Mouse (Mus musculus): Measurements from ENCODE around the gene Pabpc4.

DNA sequence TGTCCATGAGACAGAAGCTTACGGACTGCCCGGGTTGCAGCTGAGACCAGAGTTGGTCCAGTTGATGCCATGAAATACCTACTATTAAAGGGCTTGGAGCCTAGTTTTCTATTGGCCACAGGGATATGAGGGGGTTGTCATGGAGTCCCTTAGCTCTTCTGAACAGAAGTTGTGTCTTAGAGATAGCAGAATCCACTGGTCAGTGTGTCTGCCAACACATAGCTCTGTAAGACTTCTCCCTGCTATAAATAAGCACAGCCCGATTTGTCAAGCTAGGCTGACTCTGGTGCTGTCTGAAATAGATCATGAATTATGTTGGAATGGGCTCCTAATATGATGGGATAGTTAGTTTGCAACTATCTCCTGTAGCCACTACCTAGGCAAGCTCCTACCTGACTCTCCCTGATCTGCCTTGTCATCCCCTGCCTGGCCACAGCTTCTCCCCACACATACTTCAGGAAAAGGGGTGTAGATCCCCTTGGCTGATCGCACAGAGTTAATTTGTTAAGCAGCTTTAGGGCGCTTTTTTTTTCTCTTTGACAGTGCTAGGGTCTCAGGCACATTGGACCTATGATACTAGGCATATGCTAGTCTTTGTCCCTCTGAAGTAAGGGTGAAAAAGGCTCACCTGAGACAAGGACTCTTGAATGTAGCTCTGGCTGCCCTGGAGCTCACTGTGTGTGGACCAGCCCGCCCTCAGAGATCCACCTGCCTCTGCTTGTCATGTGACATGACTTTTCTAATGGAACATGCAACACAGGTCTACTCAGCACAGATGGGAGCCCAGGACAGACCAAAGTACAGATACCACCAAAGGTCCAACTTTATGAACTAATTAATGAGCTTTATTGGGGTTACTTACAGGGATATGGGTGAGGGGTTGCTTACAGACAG is 22.8 kb downstream of the Pabpc4 start:
- TF ChIP-seq CTCF (conservative IDR thresholded peaks at IDR 0.05; ENCODE audit: insufficient read depth, insufficient read length, low read depth, low read length) (no peak), POLR2A (IDR thresholded peaks at IDR 0.05; ENCODE audit: low read depth, low read length) (no peak)

All from kidney, adult 2 months (tissue).